Mouse (Mus musculus) central nervous system, embryonic 11.5 days (tissue): ENCODE results near the gene Rasa2. TPM values are rescaled to one million over a fixed set of nuclear protein-coding genes. Genes with fewer than 3 reads are reported as not detected.

Source experiments
- polyA plus RNA-seq: library from polyadenylated mRNA; depleted of rRNA; stranded (reverse); fragments of >200 nt; gene quantifications from 2 replicates; pipeline ENCODE4 v1.2.3, GENCODE M21; 2012; rRNA removed

Rasa2 gene
- 5.4 and 9.4 TPM in 2 replicates for polyA plus RNA-seq

DNA sequence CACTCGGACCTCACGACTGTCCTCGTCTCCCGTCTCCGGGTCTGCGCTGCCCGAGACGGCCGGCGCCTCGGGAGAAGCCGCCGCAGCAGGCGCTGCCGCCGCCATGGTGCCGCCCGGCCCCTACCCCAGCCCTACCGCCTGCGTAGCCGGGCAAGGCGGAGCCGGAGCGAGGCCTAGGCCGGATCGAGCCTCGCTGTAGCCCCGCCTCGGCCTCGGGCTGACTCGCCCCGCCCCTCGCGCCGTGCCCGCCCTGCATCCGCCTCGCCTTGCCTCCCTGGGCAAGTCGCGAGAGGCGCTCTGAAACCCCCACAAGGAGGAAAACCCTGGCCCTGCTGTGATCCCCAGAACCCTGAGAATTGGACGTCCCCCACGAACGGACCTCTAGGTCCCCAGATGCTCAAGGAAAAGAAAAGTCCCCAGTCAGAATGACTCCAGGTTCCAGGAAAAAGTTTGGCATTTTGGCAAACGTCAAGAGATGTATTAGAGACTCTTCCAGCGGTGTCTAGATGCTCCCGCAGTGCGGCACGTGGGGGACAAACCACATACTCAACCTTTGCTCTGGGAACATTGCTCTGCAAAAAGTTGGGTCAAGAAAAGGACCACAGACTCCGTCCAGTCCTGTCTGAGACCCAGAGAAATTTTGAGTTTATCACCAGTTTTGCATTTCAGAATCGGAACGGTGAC lies at the start of gene Rasa2:
TSS of gene Rasa2 (minus strand) at position 229 of the 684 bp plus-strand sequence.

DNA sequence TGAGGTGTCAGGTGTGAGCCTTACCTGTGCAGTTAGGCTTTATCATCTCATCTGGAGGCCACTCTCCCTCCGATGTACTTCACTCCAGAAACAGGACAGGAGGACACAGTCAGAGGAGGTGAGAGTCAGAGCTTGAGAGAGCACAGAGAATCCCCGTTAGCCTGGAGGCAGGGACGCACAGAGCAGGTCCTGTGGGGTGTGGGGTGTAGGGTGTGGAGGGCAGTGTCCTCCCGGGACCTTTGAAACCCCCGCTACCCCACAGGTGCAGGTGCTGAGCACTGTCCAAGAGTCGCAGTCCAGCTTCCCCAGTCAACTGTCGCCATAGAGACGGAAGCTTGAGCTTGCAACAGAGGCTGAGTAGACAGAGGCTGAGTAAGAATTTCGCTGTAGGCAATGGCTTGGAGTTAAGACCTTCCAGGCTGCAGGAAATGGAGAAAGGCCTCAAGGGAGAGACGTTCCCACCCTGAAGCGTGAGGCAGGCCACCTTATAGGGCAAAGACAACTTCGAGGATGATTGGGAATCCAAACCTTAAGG lies 106.4 kb downstream of the Rasa2 start, which contains the start of gene Gm28729:
TSS of gene Gm28729 (minus strand) at position 293 of the 535 bp plus-strand sequence.

Other genes starting within 250 kb of the Rasa2 start
- 290 and 442 TPM in 2 replicates for gene Rnf7, start 152.9 kb downstream of the Rasa2 start, polyA plus RNA-seq
- not detected in 2 replicates for gene Gm28729, start 106.4 kb downstream of the Rasa2 start, polyA plus RNA-seq
- 1.7 and 3.2 TPM in 2 replicates for gene Zbtb38, start 121.2 kb upstream of the Rasa2 start, polyA plus RNA-seq